Mouse (Mus musculus): ENCODE measurements at regions not wholly inside any gene's neighbourhood (a gene's known extent, or its start where the extent isn't known, plus 50 kb on each side); places are given as distances from the start of the nearest gene placed in this dataset.

DNA sequence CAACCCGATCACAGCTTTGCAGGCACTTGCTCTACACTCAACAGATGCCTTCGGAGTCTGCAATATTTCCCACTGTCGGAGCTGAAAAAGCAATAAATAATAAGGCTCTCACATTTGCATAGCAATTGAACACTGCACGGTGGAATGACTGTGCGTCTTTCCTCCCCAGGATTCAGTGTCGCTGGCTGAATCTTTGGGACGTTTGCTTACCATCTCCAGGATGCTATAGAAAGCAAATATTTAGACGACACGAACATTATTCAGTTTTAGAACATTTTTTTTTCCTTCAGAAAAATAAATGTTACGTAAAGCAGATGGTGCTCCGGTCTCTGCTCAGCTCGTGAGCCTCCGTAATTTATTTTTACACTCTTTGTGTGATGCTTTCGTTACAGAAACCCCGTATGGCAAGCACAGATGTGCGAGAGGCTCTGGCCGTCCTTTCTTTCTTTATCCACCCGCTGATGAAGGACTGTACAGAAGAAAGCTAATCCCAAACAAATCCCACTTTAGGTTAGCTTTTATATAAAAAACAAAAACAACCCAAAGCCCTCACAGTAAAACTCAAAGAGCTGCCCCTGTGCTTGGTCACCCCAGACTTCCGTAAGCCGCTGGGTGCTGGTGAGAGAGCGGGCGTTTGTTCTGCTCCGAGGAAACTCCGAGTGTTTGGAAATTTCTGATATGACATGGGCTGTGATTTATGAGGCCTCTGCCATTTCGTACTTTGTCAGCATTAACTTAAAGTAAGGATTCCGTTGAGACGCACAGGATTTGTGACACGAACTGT is 464.3 kb downstream of the Ajap1 start:
- DNase-seq: no peak

DNA sequence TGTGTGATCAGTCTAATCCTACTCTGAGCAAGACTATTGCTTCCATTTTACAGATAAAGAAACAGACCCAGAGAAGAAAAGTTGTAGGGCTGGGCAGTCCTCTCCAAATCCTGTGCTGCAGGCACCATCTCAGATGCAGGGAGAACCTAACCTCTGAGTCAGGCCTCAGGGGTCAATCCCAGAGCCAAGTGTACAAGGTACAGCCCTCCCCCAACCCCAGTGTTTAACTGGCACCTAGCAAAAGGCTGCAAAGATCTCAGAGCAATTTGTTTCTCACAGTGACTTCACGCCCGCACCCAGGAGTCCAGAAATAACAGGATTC is 464.8 kb downstream of the Ajap1 start:
- DNase-seq: no peak

DNA sequence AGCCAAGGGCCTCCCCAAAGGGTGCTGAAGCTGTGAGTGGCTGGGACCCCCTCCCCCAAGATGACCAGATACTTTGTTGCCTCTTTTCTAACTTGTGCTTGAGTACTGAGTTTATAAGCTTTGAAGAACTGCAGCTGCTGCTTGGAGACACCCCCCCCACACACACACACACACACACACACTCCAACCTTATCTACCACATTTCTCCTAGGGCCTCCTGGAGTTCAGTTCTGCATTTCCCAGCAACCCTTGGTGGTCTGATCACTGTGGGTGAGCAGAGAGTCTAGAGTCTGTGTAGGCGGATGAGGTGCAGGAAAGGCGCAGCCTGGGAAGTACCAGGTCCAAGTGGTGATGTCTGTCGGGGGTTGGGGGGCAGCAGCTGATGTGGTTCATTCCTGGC is 479.3 kb downstream of the Ajap1 start:
- DNase-seq: no peak

DNA sequence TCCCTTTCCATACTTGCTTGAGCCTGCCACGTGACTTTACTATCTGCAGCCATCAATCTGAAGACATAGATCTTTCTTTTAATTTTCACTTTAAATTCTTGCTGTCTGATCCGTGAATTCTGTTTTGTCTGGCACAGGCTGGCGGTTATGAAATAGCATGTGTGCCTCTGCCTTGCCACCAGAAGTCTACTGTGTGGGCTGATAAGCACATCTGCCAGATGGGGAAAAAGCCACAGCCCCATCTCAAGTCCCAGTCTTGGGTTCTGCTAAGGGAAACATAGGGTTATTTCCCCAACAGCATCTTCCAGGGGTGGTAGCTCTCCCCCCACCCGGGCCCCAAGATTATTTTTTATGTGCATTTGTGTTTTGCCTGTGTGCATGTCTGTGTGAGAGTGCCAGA is 480.1 kb downstream of the Ajap1 start:
- no peak for DNase-seq

DNA sequence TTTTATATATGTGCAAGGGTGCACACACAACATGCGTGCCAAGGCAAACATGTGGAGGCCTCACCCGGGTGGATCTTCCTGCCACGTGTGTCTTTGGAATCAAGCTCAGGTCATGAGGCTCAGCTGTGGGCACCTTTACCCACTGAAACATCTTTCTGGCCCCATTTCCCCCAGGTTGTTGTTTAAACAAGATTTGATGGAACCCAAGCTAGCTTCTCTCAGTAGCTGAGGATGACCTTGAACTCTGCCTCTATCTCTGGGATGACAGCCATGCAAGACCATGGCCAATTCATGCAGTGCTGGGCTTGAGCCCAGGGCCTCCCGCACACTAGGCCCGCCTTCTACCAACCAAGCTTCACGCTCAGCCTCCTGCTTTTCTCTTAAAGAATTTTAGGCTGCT is 480.9 kb downstream of the Ajap1 start:
- DNase-seq: no peak

DNA sequence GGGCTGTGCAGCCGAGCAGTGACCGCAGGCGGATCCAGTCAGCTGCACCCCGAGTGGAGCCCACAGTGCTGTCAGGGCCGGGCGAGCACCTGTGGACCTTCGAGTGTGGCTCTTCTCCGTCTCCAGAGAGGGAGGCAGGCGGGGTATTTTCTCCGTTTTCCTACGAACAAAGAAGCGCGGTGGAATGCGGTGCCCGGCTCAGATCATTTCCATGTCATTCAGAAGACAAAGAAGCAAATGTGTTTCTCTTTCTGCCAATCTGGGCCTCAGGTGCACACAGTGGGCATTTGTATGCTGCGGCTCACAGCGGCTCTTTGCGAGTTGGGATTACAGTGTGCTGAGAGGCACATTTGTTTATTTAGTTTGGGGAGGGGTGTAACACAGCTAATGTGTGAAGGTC is 483.1 kb downstream of the Ajap1 start:
- DNase-seq: no peak

DNA sequence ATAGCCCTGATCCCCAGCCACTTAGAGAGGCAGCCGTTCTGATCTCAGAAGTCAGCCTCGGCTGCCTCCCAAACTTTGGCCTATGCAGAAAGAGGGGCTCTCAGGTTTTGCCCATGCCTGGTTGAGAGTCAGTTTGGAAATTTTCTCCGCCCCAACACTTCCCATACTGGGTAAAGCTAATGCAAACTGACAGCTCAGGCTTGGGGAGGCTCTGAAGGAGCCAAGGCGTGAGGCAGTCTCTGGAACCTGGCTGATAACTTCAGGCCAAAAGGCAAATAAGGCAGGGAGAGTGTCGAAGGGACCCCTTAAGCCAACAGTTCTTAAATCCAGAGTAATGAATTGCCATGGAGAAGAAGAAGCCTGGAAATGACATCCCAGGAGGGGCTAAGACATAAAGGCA is 485.4 kb downstream of the Ajap1 start:
- no peak for DNase-seq

DNA sequence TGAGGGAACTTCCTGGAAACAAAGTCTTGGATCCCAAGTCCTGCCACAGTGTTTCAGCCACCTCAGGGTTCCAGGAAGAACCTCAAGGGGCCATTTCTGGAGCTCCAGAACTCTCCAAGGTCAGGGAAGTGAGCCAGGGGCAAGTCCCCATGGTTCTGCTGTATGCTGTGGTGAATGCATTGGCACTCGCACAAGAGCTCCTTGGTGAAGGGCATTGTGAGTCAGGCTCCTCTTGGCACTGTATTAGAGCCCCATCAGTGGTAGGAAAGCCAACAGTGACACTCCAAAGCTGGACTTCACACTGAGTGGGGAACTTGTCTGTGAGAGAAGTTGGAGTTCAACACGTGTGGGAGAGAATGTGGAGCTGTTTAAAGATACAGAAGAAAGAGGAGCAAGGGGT is 486.0 kb downstream of the Ajap1 start:
- no peak for DNase-seq

DNA sequence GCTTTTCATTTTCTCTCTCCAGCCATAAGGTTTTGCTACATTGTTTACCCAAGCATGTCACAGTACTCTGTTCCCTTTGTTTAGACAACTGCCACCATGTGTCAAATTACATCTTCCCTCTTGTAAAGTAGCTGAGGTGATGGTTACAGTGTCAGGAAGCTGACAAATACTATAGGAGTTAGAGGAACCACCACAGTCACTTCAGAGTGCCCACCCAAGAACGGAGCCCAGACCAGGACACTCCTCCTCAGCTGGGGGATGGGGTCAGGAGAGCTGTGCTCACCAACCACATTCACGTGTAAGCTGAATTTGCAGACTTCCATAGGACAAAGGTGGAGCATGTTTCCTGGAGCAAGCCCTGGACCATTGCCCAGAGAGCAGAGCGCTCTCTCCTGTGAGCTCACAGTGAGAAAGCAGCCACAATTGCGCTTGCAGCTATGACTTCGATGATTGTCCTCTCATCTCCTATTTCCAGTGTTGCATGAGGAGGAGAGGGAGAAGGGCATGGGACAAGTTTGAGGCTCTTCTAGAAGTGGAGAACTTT is 487.5 kb downstream of the Ajap1 start:
- no peak for DNase-seq

DNA sequence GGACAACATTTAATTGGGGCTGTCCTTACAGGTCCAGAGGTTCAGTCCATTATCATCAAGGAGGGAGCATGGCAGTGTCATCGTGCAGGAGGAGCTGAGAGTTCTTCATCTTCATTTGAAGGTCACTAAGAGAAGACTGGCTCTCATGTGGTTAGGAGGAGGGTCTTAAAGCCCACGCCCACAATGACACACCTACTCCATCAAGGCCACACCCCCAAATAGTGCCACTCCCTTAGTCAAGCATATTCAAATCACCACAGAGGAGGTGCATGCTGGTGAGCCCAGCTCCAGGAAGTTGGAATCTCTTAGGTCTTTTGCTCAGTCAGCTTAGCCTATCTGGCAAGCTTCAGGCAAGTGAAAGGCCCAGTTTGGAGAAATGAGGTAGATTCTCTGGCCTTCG is 488.4 kb downstream of the Ajap1 start:
- no peak for DNase-seq

DNA sequence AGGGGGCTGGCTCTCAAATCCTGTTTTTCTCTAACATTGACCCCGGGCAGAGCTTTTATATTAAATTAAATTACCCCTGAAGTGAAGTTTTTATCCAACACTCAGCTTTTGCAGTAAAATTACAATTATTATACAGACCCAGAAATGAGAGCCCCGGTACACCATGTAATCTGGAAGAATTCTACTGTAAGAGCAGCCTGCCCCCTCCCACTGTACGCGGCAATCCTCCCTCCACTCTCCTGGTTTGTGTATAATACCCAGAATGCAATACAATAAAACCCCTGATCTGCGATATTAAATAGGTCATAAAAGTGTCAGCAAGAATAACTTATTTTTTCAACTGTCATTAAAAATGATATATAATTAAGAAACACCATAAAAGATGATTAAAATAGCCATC is 492.3 kb downstream of the Ajap1 start:
- no peak for DNase-seq

DNA sequence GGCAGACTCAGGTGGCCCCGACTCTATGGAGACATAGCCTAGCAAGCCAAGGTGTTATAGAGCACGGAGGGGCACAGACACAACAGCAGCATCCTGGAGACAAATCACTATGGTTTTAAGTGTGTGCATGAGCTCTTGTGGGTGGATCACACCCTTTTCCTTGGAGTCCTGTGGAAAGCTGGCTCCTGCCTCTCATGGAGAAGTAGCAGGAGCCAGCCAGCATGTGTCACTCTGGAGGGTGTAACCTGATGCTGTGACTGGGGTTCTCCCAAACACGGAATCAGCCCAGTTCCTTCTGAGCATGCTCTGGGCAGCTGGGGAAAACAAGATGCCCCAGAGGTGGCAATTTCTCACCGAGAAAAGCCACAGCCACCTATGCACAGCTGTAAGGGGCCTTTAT is 494.9 kb downstream of the Ajap1 start:
- DNase-seq: no peak

DNA sequence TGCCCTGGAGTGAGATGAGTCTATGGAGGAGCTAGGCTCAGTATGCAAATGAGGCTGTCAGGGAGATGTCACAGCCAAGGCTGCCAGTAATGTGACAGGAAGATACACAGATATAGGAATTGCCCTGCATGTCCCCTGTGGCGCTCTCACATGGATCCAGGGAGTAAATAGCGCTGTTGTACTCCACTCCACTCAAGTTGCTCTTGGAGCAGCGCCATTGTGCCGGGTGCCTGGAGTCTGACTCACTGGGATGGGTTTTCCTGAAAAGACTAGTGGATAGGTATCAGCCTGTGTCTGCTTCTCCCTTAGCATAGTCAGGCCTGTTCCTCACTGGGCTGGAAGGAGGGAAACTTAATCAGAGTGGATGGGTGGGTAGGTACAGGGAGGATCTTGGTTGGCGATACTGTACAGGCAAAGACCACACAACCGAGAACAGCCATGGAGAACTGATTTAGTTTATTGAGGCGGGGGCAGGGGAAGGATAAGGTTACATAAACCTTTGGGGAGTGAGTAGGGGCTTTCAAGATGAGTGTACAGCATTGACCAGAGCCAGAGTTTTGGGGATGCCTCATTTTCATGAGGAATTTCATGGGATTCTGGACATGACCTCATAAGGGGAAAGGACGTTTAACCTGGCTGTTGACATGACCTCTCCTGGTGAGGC is 497.5 kb upstream of the Kcnab2 start:
- no peak for DNase-seq

DNA sequence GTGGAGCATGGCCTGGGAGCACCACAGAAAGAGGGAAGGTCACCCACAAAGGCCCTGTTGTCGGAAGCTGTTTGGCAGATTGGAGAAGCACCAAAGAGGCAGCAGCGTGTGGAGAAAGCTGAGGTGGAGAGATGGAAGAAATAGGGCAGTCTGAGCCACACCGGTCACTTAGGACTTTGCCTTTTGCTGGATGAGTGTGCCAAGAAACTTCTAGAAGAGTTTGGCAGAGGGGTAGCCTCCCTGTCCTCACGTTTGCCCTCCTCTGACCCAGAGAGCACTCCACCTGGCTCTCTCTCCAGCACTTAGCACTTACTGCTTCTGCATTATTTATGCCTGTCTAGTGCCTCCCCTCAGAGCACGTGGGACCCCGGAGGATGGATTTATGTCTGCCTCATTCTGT is 485.3 kb upstream of the Kcnab2 start:
- DNase-seq: no peak

DNA sequence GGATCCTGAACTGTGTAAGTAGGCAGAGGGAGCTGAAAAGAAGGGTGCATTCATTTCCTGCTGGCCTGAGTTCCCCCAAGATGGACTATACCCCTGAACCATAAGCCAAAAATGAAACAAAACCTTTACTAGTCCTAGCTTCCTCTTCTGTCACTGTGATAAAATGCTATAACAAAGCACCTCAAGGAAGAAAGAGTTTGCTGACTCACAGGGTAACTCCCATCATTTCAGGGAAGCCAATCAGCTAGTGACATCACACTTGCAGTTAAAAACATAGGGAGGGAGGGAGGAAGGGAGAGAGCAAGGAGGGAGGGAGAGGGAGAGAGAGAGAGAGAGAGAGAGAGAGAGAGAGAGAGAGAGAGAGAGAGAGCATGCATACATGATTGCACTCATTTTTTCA is 484.5 kb upstream of the Kcnab2 start:
- no peak for DNase-seq

DNA sequence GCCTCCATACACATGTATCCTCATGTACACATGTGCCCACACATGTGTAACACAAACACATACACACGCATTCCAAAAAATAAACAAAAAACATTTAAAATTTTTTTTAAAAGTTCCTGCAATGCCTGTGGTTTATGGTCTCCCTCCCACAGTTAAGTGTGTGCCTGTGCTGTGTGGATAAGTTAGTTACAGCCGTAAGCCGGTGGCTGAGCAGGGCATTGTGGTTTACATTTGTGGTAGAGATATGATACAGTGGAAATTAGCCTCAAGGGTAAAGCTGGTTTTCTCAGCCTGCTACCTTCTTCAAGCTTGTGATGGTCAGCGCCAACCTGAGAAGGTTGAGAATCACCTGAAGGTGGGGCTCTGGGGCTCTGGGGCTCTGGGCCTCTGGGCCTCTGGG is 484.0 kb upstream of the Kcnab2 start:
- no peak for DNase-seq

DNA sequence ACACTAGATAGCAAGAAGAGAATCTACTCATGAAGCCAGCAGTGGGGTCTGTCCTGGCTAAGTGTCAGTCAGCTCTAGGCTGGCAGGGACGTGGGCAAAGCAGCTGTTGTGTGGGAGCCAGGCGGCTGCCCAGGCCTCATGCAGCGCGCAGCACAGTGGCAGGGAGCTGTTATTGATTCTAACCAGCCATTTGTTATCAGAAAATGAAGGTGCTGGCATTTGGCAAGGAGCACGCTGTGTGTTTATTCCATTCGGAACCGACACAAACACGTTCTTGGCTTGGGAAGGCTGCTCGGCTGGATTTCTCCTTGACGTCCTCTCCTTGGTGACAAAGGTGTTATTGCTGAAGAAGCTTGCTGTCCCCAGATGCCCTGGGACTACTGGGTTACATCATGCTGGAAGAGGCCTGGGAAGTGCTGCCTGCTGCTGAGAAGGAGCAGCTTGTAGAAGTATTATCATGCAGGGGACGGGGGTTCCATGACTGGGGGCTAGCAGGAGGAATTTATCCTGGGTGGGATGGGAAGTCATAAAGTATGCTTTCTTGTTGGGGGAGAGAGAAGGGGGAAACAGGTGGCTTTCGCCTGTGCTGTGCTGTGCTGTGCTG is 482.1 kb upstream of the Kcnab2 start:
- DNase-seq: no peak

DNA sequence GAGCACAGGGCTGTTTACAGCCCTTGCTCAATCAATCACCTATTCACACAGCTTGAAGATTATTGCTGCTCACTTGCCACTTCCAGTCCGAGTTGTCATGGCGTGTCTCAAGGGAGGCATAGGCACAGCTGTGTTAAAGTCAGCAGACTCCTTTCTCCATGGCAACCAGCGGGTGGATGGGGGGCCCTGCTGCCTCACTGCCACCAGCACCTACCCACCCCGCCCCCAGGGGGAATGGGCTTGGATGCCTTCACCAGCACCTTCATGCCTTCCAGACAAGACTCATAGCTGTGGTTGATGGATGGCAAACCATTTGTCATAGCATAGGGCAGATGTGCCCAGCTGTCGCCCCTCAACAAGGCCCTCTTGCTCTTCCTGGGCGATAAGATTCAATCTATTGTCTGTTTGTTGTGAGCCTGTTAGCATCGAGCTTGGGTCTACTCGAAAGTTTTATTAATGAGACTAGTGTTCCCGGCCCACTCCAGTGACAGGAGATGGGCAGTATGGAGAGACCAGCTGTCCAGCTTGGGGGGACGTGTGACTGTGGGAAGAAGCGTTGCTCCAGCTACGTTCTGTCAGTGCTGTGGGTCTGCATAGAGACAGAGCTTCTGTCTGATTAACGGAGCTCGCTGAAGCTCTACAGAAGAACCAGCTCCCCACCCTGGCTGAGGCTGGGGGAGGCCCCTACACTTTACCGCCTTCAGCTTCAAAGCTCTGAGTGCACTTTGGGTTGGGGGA is 475.7 kb upstream of the Kcnab2 start:
- no peak for DNase-seq

DNA sequence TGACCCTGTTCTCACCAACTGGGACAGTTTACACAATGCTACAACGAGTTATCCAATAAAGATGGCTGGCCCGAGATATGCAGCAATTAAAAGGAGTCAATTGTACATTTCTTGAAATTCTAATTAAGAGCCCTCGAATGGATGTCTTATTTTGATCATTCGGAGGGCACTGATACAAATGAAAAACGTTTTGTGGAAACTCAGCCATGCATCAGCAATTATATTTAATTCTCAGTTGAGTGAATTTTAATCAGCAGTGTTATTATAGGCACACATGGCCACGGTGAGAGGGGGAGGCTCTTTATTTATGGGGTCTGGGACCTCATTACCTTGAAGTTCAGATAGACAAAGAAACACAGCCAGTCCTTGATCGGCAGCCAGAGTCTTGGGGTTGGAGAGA is 471.3 kb upstream of the Kcnab2 start:
- DNase-seq: no peak

DNA sequence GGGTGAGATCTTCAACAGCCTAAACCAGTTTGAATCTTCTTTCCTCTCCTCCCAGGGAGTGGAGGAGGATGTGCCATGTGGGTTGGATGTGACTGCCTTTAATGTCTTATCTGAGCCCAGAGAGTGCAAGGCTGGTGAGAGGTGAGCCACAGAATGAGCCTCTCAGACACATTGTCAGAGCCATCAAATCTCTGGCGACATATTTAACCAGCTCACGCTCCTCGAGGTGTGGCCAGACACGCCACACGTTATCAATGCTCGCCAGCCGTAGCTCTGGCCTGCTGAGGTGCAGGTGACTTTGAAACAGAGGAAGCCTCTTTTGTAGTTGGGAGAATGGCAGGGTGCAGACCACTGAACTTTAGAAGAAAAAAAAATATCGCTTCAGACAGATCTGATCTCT is 463.5 kb upstream of the Kcnab2 start:
- DNase-seq: no peak

DNA sequence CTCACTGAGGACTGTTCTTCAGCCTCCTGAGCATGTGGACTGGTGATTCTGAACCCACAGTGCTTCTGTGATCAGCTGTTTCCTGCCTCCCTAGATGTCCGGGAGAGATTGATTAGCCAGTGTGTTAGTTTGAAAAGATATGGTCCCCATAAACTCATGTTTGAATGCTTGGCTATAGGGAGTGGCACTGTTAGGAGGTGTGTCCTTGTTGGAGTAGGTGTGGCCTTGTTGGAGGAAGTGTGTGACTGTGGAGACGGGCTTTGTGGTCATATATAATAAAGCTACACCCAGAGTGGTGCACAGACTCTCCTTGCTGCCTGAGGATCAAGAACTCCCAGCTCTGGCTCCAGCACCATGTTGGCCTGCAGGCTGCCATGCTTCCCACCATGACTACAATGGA is 458.9 kb upstream of the Kcnab2 start:
- DNase-seq: no peak

DNA sequence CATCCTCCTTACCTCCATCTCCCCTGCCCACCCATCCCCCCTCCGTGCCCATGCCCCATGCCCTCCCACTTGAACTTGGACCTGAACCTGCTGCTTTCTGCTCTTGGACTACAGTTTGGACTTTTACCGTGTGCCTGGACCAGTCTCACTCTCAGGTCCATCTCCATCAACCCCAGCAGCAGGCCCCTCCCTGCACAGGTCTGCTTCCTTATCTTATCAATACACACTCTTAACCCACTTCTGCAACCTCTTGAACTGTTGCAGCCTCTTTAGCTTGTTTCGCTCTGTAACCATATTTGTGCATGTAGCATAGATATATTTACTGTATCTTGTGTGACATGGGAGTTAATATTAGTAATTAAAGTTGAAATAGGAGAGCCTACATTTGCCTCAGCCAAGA is 457.8 kb upstream of the Kcnab2 start:
- DNase-seq: no peak

DNA sequence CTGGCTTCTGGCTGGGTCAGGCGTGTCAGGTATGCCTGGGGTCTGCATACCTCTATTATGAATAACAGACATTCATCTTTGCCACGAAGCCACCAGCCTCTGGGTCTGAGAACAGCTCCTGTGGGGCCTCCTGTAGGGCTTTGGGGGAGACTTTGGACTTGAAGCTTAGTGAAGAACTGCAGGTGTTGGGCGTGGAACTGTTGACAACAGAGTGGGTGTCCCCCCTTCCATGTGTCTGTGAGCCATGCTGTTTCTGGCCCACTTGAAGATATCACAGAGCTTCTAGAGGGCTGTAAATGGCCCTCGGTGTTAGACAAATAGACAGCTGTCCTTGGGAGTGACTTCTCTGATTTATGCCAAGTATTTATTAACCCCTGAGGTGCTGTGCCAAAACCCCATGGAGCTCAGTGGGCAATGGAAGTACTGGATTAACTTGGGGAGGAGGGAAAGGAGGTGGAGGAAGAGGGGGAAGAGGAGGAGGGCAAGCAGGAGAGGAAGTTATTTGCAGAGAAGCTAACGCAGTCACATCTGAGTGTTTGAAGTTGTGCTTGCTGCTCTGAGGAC is 450.8 kb upstream of the Kcnab2 start:
- DNase-seq: no peak
